Mouse (Mus musculus) ES-E14 (cell line): Measurements from ENCODE around the gene Skida1.

Source experiments
- CHD2 ChIP-seq: IDR thresholded peaks from 2 replicates; pipeline ENCODE4 v1.6.1; 2014; ENCODE audit warnings: mild to moderate bottlenecking, low read depth, low read length, inconsistent platforms
- HCFC1 ChIP-seq: IDR thresholded peaks from 2 replicates; pipeline ENCODE4 v1.6.1; 2012; ENCODE audit warnings: low read length, inconsistent platforms, borderline replicate concordance; ENCODE audit not compliant: insufficient read depth
- MAFK ChIP-seq: IDR thresholded peaks from 2 replicates; pipeline ENCODE4 v1.6.1; 2014; ENCODE audit warnings: mild to moderate bottlenecking, low read depth, low read length, inconsistent platforms; ENCODE audit not compliant: insufficient read depth
- ZNF384 ChIP-seq: IDR thresholded peaks from 2 replicates; pipeline ENCODE4 v1.6.1; 2012; ENCODE audit warnings: low read depth, low read length, inconsistent platforms

DNA sequence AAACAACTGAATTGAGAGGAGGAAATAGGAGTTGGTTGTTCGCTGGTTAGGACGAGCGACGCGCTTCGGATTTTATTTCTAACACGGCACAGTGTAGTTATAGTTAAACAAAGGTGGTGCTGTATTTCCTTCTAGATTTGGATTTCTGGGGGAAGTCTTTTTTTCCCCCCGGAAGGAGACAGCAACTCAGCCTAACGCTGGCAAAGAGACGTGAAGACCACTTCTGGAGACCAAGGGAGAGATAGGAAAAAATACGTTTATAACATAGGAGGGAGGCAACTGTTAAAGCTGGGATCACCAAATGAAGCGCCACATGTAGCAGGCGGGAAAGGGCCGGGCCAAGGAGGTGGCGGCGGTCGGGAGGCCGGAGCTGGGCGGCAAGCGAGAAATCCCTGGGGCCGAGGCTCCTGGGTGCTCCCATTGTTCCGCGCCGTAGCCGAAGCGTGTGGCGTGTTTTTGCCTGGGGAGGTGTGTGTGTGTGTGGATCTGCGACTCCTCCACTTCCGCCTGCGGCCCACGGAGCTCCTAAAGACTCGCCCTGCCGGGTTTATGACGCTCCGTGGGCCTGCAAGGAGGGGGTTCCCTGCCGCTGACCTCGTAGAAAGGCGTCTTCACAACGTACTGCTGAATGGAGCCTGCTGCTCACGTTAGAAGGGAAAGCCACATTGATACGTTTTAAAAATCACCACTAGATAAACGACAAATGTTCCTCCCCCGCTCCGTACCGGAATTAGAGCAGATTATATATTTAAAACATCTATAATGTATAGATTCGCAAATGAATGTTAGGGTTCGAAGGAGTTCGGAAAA is 8.7 kb upstream of the Skida1 start:
- TF ChIP-seq ZNF384 (no peak), MAFK (no peak), CHD2 (no peak), HCFC1 (0 out of 2 replicates have a peak, but pooled peaks have one; percentile 27)
